Mouse (Mus musculus) ZHBTc4 (cell line): ENCODE data around the gene Ing1.
"Not testable (repeated sequence)": the region's sequence is repeated elsewhere in the genome, so short reads cannot be mapped to it uniquely, and the experiment has no call there.

Experiments
- DNase-seq: peaks from one replicate; pipeline ENCODE4 v3.0.0-alpha.2; 2011; ENCODE audit warnings: low read depth, low spot score

The Ing1 gene

DNA sequence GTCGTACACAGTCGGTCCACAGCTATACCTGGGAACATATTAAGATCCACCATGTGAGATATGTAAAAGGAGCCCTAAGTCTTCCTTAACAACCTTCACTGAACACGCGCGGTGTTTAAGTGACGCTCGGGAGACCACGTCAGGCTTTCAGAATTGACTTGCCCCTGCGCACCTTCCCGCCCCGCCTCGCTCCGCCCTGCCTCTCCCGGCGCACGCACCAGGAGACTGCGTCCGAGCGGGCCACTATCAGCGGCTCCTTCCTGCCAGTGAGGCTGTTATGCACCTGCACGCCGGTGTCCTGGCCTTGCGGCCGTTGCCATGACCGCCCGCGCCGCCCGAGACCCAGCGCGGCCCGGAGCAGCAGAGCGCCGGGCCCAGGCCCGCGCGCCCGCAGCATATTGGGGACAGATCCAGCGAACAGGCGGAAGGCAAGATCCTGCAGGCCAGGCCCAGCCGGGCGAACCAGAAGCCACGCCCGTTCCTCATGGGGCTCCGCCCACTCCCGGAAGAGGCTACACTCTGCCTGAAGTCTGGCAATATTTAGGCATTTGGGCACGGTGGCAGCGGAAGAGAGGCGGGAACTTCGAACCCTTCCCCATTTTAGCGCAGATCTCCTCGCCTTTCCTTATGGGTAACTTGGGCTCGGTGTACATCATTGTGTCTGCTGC, 5.0 kb upstream of the Ing1 start, which contains the start of gene Cars2:
Gene Cars2, minus strand, starts transcription at position 503 of the 668 bp plus-strand sequence.
- peak; percentile 95 for DNase-seq

DNA sequence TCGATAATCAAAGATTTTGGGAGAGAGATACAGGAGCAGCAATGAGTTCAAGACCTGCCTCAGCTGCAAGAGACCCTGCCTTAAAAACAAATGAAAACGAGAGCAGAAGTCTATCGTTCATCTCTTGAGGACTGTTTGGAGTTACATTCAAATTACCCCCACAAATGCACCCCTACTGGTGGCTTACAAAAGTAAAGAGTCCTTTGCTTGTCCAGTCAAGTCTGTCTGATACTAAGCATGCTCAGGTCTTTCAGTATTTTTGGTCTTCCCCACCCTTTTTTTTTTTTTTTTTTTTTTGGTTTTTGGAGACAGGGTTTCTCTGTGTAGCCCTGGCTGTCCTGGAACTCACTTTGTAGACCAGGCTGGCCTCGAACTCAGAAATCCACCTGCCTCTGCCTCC, 3.9 kb upstream of the Ing1 start:
- not testable (repeated sequence) for DNase-seq

DNA sequence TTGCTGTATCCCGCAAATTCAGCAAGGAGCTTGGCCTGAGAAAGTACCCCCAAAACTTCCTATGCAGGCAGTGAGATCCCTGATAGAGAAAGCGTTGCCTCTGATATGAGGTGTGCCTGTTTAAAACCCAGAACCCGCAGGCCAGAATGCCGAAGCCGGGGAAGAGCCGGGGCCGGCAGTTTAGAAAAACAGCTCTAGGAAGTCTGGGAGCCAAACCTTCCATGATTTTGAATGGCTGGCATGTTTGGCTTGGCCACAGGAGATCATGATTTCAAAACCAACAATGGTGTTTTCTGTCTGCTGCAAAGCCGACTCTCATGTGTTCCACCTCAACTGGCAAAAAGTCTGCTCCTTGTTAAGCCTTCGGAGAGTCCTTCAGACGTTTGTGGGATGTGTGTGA, 3.0 kb upstream of the Ing1 start:
- no peak for DNase-seq

DNA sequence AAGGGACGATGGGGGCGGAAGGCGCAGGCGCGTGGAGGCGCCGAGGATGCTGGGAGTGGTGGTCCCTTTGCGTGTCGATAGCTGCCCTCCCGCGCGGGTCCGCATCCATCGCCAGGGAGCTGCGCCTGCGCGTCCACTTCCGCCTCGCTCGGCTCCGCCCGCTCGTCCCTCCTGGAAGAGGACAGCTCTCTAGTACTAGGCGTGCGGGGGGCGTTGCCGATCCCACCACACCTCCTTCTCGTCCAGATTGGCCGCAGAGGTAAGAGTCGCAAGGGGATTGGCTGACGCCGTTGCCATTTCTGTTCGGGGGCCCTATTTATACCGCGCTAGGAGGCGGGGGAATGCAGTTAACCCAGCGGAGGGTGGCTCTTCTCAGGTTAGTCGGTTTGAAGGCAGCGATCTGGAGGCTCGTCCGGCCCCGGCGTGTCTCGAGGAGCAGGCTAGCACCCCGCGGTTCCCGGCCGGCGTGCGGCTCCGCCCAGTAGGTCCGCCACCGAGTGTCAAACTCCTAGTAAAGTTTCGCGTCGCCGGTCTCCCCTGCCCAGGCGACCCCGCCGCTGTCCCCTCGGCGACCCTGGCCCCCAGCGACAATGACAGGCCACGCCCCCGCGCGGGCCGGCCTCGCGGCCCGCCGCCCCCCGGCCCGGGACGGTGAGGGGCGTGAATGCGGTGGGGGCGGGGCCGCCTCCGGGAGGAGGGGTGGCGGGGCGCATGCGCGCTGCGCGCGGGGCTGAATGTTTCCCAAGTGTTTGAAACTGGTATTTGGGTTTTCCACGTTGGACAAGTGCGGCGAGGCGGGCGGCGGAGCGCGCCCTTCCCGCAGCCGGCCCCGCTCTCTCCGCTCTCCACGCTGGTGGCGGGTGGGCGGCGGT, 585 bp downstream of the Ing1 start:
- peak; percentile 100 for DNase-seq

DNA sequence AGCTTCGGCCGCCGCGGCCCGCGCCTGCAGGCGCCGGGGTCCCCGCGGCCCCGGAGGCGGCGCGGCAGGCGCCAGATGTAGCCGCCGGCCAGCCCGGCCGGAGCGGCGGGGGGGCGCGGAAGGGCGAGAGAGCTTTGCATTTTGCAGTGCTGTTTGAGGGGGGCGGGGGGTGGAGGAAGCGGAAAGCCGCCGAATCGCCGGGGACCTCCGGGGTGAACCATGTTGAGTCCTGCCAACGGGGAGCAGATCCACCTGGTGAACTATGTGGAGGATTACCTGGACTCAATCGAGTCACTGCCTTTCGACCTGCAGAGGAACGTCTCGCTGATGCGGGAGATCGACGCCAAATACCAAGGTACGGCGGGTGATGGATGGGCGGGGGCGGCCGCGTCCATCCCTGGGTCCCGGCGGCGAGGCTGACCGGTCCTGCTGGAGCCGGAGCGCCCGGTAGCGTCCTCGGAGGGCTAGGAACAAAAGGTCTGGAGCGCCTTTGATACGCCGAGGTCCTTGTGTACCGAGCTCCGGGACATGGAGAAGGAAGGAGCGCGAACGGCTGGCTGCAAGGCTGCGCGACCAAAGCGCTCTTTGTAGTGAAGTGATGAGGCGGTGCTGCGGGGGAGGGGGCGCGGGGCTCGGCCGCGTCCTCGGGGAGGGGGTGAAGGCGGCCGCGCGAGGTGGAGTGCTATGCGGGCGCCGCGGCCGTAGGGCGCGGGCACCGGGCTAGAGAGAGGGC, 1.5 kb downstream of the Ing1 start:
- DNase-seq: peak; percentile 43

DNA sequence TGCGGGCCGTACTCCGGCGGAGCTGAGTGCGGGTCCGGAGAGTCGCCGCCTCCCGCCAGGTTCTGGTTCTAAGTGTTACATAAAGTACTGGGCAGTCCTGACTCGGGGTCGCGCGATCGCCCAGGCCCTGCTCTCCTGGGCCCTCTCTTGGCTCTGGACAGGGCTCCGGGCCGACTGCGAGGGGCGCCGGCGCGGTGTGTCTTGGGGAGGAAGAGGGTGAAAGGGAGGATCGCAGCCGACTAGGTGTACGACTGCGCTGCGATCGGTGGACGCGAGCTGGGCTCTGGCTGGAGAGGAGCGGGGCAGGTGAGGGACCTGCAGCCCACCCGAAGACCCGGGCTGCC, 2.0 kb downstream of the Ing1 start:
- DNase-seq: no peak

DNA sequence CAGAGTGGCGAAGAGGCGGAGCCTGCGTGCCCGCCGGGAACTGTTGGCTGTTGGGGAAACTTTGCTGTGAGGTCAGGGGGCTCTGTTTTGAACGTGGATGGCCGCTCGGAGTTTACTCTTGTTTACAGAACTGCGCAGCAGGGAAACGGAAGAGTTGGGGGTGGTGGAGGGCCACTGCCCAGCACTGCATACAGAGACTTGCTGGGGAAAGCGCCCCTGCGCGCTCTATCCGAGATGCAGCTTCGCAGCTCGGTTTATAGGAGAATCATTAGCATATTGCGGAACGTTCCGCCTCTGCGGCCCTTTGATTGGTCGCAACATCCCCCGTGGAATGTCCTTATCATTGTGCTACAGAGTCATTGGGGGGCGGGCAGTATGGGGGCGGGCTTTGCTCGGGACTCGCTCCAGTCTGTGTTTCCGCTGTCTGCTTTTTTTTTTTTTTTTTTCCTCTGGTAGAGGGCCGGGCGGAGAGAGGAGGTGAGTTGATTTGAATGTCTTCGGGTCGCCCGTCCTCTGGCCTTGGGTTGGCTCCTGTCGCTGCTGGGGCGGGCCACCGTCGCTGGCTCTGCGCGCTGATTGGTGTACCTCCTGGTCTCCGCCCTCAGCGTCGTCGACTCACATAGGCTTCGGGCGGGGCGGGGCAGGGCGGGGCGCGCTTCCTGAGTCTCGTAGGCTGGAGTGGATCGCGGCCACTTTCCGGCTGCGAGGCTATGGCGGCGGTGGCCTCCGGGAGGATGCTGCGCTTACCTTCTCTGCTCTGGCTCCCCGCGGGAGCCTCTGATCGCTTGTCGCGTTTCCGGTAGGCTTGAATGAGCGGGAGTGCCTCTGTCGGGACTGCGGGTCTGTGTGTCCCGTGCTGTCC, 2.6 kb downstream of the Ing1 start:
- peak; percentile 100 for DNase-seq

DNA sequence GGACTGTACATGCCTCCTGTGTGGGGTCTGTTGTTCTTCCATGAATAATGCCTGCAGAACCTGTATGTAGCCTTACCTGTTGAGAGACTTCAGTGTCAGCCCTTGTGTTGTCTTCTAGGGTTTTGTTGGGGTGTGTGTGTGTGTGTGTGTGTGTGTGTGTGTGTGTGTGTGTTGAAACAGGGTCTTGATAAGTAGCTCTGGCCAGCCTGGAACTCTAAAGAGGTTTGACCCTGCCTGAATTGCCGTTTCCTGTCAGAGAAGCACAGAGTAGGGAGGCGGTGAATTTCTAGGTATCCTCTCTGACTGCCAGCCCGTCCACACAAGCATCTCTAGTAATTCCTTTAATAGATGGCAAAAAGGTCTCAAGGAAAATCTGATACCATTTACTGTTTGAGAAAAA, 4.1 kb downstream of the Ing1 start:
- no peak for DNase-seq

DNA sequence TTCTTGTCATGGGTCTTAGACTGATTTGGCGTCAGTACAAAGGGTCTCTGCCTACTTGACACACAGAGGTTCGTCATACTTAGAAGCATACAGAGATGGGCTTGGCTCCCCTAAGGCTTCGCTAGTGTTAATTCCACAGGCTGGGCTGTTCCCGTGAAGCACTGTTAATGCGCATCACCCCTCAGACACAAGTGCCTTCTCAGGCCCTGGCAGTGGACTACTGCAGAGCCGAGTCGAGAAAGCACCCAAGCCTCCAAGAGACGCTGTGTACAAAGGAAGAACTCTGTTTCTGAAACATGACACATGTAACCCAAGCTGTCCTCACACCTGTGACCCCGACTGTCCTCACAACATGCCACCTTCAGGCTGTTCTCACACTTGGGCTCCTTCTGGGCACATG, 4.8 kb downstream of the Ing1 start:
- no peak for DNase-seq

DNA sequence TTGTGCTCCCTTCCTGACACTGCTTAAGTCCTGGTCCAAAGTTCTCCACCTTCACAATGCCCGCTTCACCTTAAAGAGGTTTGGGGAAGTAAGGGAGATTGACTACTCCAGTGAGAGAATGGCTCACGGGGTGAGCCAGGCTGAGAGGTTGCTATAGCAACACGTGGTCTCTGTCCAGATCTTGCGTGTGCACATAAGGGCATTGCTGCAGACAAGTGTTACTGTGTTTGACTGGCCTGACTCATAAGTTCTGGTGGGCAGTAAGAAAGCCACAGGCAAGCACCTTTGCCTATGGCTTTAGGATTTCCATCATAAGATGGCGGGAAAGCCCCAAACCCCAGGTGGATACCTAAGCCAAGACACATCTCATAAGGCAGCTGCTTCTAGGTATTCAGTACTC, 8.9 kb downstream of the Ing1 start:
- no peak for DNase-seq

DNA sequence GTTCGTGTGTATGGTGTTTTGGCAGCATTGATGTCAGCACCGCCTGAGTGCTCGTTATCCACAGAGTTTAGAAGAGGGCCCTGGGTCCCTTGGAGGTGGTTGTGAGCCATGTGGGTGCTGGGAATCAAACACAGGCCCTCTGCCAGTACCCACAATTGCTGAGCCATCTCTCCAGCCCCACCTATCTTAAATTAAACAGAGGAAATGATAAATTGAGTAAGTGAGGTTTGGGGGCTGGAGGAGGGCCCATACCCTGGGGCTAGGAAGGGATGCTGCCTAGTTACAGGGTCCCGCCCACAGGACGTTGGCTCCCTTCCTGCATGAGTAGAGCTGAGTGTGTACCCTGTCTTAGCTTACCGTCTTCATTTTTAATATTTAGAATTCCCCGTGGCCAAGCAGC, 9.3 kb downstream of the Ing1 start:
- DNase-seq: no peak

DNA sequence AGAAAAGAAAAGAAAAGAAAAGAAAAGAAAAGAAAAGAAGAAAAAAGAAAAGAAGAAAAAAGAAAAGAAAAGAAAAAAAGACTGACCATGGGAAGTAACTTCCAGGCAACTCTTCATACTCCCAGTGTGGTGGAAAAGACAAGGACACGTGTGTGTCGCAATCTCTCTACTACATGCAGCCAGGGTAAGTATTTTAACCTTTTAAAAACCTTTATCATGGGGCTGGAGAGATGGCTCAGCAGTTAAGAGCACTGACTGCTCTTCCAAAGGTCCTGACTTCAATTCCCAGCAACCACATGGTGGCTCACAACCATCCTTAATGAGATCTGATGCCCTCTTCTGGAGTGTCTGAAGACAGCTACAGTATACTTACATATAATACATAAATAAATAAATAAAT, 12.8 kb downstream of the Ing1 start:
- DNase-seq: not testable (repeated sequence)

DNA sequence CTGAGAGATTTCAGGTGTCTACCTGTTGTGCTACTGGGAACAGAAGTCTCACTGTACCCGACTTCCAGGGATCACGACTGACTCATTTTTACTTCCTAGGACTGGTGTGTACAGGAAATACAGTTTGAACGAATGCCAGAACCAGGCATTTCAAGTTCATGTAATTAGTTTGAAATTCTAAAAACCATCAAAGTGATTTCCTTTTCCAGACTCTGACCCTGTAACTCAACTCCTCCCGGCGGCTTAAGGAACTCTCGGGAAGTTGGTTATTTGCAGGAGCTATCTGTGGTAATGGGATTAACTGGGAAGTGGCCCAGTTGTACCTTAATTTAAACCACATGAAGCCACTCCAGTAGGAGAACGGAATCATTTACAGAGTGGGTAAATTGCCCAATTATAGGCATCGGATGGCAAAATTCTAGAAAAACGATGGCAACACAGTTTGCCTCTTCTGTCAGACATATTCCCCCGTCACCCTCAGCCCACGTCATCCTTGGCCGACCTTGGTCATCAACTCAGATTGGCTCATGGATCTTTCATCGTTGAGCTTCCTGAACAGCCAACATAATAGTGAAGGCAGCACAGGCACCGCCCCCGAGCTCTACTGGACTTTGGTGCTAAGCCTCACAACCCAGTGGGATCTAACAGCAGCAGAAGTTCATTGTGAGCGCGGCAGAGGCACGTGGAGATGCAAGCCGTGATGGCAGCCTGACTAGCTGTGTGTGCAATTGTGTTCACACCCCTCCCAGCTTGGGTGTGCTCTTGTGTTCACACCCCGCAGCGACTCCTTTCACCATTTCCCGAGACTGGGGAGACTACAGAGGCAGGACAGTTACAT, 14.1 kb downstream of the Ing1 start:
- DNase-seq: no peak

DNA sequence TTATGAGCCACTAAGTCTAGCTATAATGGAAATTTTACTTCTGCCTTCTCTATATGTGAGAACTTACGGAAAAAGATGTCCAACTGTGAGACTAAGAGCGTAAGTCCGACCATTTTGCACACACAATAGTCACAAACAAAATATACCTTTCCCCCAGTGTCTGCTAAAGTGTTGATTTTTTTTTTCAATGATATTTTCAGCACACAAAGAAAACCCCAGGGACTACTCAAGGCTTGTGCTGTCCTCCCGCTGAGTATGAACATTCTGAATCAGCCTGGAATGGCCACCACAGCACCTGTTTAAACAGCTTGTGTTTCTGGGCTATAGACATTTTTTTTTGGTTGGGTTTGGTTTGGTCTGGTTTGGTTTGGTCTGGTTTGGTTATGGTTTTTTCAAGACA, 15.4 kb downstream of the Ing1 start:
- no peak for DNase-seq

DNA sequence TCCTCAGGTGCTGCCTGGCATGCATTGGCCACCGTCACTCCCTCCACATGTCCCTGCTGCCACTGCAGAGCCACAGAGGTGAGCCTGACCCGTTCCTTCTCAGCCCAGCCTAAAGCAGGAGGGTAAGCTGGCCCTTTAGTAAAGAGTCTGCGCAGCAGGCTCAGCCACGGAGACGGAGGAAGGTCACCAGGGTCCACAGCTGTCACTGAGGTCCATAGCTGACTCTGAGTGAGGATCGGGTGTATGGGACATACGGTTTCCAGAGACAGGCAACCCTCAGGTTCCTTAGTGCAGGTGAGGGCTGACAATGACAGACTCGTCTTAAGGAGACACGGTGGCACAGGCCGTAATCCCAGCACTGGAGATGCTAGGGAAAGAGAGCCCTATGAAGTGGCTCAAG, 16.6 kb downstream of the Ing1 start:
- no peak for DNase-seq

DNA sequence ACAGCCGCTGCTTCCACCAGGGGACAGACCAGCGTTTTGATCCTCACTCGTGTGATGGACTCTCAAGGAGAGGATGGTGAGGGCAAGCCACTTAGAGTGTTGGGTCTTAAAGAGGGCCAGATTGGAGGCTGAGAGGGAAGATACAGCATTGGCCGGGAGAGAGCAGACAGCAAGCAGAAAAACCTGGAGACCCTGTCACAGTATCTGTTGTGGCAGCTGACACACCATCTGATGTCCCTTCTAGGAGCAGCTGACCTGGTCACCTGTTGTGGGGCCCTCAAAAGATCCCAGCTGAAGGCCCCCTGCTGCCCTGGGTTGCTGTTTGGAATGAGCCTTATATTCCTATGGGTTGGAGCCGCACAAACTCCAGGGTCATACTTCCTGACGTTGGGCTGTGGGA, 17.1 kb downstream of the Ing1 start:
- DNase-seq: no peak

DNA sequence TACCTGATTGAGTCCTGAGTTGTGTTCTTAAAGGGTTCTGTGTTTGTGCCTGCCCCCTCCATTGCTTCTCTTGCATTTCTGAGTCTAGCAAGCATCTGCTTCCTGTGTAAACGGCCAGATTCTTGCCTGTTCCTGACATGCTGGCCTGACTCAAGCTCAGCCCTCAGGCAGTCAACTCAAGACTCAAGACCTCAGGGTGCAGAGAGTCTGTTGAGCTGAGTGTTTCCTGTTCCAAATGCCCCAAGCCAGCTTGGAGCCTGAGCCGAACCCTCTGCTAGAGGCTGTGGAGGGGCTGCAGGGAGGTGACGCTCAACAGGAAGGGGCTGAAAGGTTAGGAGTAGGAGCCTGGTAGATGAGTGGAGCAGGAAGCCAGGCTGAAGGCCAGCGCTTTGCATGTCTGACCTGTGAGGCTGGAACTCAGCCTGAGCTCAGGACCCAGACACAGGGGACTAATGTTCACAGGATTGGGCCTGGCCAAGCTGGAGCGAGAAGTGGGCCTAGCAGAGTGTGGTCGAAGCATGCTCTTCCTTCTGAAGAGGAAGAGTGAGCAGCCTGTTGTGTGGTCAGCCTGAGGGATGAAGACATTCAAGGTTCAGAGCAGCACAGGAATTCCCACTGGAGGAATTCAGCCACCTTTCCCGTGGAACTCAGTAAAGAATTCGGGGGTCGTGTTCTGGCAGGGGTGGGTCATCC, 19.7 kb downstream of the Ing1 start:
- DNase-seq: no peak

DNA sequence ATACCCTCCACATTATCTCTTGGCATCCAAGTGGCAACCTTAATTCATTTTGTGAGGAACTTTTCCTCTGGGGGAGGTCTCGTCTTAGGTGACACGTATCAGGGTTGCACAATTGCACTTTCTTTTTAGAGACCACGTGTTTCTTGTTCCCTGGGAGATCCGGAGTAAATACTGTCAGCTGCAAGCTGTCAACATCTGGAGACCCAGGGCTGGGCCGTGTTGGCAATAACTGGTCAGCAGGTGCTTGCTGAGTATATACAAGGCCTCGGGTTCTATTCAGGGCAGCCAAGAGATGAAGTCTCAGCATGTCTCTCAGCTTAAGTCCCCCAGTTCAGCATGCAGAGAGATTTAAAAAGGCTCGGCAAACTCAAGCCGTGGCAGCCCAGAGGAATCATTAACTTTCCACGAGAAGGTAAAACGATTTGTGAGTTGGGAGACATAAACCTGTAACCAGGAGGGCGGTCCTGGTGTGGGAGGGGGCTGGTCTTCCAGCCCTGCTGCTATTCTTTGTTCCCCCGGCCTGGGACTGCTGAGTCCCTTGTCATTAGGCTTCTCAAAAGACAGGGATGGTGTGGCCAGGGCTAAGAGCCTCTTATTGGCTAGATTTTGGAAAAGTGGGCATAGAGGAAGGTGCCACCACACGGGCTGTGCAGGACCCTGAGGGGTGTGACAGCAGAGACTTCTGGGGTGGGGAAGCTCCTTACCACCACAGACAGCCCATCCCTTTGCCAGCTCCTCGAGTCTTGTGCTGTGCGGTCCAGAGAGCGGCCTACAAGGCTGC, 20.4 kb downstream of the Ing1 start:
- no peak for DNase-seq
